Mouse (Mus musculus) myocyte (in vitro differentiated cells): ENCODE data around the gene Marcksl1.

Experiments
- CEBPB ChIP-seq: IDR thresholded peaks from 2 replicates; pipeline ENCODE4 v1.6.1; 2011; ENCODE audit warnings: mild to moderate bottlenecking, moderate library complexity; ENCODE audit not compliant: poor library complexity, insufficient read depth, severe bottlenecking
- POLR2A ChIP-seq: IDR thresholded peaks from one replicate; pipeline ENCODE4 v1.6.1; 2011; ENCODE audit warnings: low read depth, mild to moderate bottlenecking, control low read depth, moderate library complexity; ENCODE audit not compliant: insufficient read length
- POLR2AphosphoS2 ChIP-seq: IDR thresholded peaks from one replicate; pipeline ENCODE4 v1.6.1; 2011; ENCODE audit warnings: low read depth, control low read depth; ENCODE audit not compliant: insufficient read length
- REST ChIP-seq: IDR thresholded peaks from one replicate; pipeline ENCODE4 v1.6.1; 2011; ENCODE audit warnings: mild to moderate bottlenecking, control low read depth, moderate library complexity; ENCODE audit not compliant: insufficient read depth, insufficient read length
- USF1 ChIP-seq: IDR thresholded peaks from one replicate; pipeline ENCODE4 v1.6.1; 2011; ENCODE audit warnings: low read depth, mild to moderate bottlenecking, control low read depth, moderate library complexity

DNA sequence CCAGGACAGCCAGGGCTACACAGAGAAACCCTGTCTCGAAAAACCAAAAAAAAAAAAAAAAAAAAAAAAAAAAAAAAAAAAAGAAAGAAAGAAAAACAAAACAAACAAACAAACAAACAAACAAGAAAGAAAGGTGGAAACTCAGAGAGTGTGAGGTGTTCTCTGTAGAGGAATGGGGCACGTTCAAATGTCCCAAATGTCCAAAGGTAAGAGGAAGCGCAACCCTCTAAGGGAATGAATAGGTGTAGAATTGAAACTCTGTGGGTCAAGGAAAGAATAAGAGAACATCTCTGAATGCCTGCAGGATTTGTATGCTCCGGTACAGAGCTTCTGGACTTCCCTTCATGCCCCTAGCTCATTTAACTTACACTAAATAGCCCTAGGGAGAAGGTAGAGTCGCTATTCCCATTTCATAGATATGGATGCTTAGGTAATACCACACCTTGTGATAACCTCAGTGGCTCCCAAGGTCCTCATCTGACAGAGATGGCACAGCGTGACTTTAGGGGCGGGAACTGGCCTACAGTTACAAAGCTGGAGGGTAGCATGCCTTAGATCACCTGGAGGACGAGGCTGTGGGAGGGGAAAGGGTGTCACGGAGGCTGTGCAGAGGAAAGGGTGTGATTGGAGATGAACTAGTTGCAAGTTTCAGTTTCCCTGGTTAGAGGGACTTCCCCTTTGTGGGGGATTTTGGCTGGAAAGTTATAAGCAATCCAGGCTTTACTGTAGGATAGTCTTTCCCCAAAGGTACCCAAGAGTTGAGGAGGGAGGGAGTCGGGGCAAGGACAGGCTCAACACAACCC lies 5.7 kb upstream of the Marcksl1 start:
- TF ChIP-seq REST (no peak), USF1 (no peak), POLR2AphosphoS2 (no peak), POLR2A (no peak), CEBPB (no peak)
